8 mouse cellular contexts compared by ENCODE assay signal in genomic region chr4:120952163-120952562, GRCm38 (mm10). TPM values are rescaled to one million over a fixed set of nuclear protein-coding genes. Genes with fewer than 3 reads are reported as not detected.
A peak's percentile ranks its signal among the peaks of the same experiment; 100 is the strongest.
DNase-seq lines count a peak whose midpoint lies in the region; ATAC-seq lines count a peak whose summit lies in the region.

No protein-coding gene starts in this region.

- peak; percentile 27 for DNase-seq in layer of hippocampus, adult 9-11 months
- no peak for DNase-seq in layer of hippocampus, postnatal 10 days (ENCODE audit: low spot score in 2 of 2)
- DNase-seq in c-Kit-positive CD71-positive TER-119-positive erythroid progenitor cells, embryonic 14.5 days (ENCODE audit: low spot score), result peak; percentile 47
- peak; percentile 21 for DNase-seq in lung, postnatal 10 days
- DNase-seq in urinary bladder, postnatal 25 days (ENCODE audit: low spot score), result no peak
- DNase-seq in adrenal gland, postnatal 4 days (ENCODE audit: low spot score in 2 of 2), result no peak
- DNase-seq in retina, postnatal 1 day, result no peak

- ATAC-seq in hematopoietic stem cell, adult 5-6 weeks (replicated peaks in 1 of 2; ENCODE audit: insufficient read depth in 1 of 2, low FRiP score in 2 of 2, low TSS enrichment in 1 of 2, low read depth in 1 of 2, poor library complexity in 2 of 2, severe bottlenecking in 2 of 2), result peak; percentile 33 to 42; a peak in 3 of 4 replicates

RNA-seq across cellular contexts. Expression of gene Zfp69, which starts 0.7 kb away (rescaled TPM):
- 1 to 10 TPM; 3.0 to 3.3 TPM for total RNA-seq in layer of hippocampus, postnatal 10 days (2021)
- total RNA-seq in hematopoietic stem cell, adult 5-6 weeks (2017), result 4.2 and 4.3 TPM in 2 replicates
- 1 to 10 TPM; 5.8 to 6.7 TPM for total RNA-seq in adrenal gland, postnatal 4 days (2021)

RNA-seq across cellular contexts. Expression of gene Exo5, which starts 27.3 kb away (rescaled TPM):
- 10 to 100 TPM; 12.8 to 13.0 TPM for total RNA-seq in layer of hippocampus, postnatal 10 days (2021)
- total RNA-seq in hematopoietic stem cell, adult 5-6 weeks (2017), result 26.9 and 27.3 TPM in 2 replicates
- total RNA-seq in adrenal gland, postnatal 4 days (2021), result 10 to 100 TPM; 17.0 TPM

Comparison
In these comparisons a context has a peak if more than half of its experiments do, and no peak if none do; other contexts are left out.
1. DNase-seq: peak in layer of hippocampus, adult 9-11 months (single experiment), c-Kit-positive CD71-positive TER-119-positive erythroid progenitor cells, embryonic 14.5 days (single experiment) and lung, postnatal 10 days (single experiment); none in layer of hippocampus, postnatal 10 days (0 of 2), urinary bladder, postnatal 25 days (single experiment), adrenal gland, postnatal 4 days (0 of 2) and retina, postnatal 1 day (single experiment).